Mouse (Mus musculus) stomach, embryonic 14.5 days (tissue): ENCODE measurements at regions not wholly inside any gene's neighbourhood (a gene's known extent, or its start where the extent isn't known, plus 50 kb on each side); places are given as distances from the start of the nearest gene placed in this dataset.

Experiments used
- ATAC-seq: fragments of 200-750 bp; cut with Nextera tagmentation; 2 replicates; pipeline ENCODE4 v1.8.0; 2017; ENCODE audit warnings: low read depth, moderate TSS enrichment; ENCODE audit not compliant: insufficient number of reproducible peaks, insufficient read depth, low FRiP score
- H3K27ac ChIP-seq: fragments of 300-500 bp; sonication (generic); 2 replicates; pipeline ENCODE4 v1.5.1; 2014; ENCODE audit warnings: mild to moderate bottlenecking, low read length, moderate library complexity, mixed read lengths
- H3K27me3 ChIP-seq: fragments of 300-500 bp; sonication (generic); 2 replicates; pipeline ENCODE4 v1.6.1; 2014; ENCODE audit warnings: low read length, control low read depth, mixed read lengths; ENCODE audit not compliant: control insufficient read depth, insufficient read depth
- H3K36me3 ChIP-seq: fragments of 300-500 bp; sonication (generic); 2 replicates; pipeline ENCODE4 v1.6.1; 2014; ENCODE audit warnings: mild to moderate bottlenecking, control low read depth, low read length, moderate library complexity, mixed read lengths; ENCODE audit not compliant: control insufficient read depth, insufficient read depth
- H3K4me1 ChIP-seq: fragments of 300-500 bp; sonication (generic); 2 replicates; pipeline ENCODE4 v1.6.1; 2014; ENCODE audit warnings: low read length, control low read depth, mixed read lengths; ENCODE audit not compliant: control insufficient read depth, insufficient read depth
- H3K4me2 ChIP-seq: fragments of 300-500 bp; sonication (generic); replicated peaks from 2 replicates; pipeline ENCODE4 v1.6.1; 2014; ENCODE audit warnings: low read depth, low read length, control low read depth
- H3K4me3 ChIP-seq: fragments of 300-500 bp; sonication (generic); 2 replicates; pipeline ENCODE4 v1.5.1; 2014; ENCODE audit warnings: low read depth, low read length, control low read depth
- H3K9ac ChIP-seq: fragments of 300-500 bp; sonication (generic); replicated peaks from 2 replicates; pipeline ENCODE4 v1.6.1; 2014; ENCODE audit warnings: low read depth, mild to moderate bottlenecking, control low read depth, low read length, moderate library complexity, mixed read lengths
- H3K9me3 ChIP-seq: fragments of 300-500 bp; sonication (generic); 2 replicates; pipeline ENCODE4 v1.6.1; 2016; ENCODE audit warnings: low read depth, low read length, control low read depth; ENCODE audit not compliant: control insufficient read depth
- WGBS: fragments of 180-500 bp; shearing (Covaris S2); extraction: QIAGEN DNeasy Blood & Tissue Kit; methylation state at CpG from one replicate; pipeline ENCODE4 v1.1.7; 2014; 5-methylcytosine and 5-hydroxymethylcytosine counted together

GRCm38 (mm10) chr12:39123391-39124095 lies 344.4 kb downstream of the Etv1 start:
- ATAC-seq = no peak
- Histone ChIP-seq H3K4me2 (no peak overlapping the region), H3K9me3 (no peaks in the 10 kb centered on the region; the same call in 1 of the 2 replicates), H3K4me1 (no peaks in the 10 kb centered on the region), H3K27me3 (no peaks in the 10 kb centered on the region), H3K36me3 (no peaks in the 10 kb centered on the region), H3K27ac (no peak overlapping the region), H3K4me3 (no peak overlapping the region), H3K9ac (no peak overlapping the region)
- WGBS = 59% methylated on average over 3 of the region's 3 CpGs

- no peaks in the 10 kb centered on the region for H3K9me3 ChIP-seq
- H3K36me3 ChIP-seq = no peaks in the 10 kb centered on the region
- H3K27ac ChIP-seq = no peak overlapping the region
- no peaks in the 10 kb centered on the region for H3K27me3 ChIP-seq
- no peak overlapping the region for H3K4me2 ChIP-seq
- no peak overlapping the region for H3K4me3 ChIP-seq
- H3K9ac ChIP-seq = no peak overlapping the region
- no peak for ATAC-seq
- WGBS = 64% methylated on average over 6 of the region's 6 CpGs
- H3K4me1 ChIP-seq = no peaks in the 10 kb centered on the region
Observed at GRCm38 (mm10) chr12:39154689-39155088, 375.5 kb downstream of the Etv1 start.

- no peak overlapping the region for H3K4me2 ChIP-seq
- H3K4me1 ChIP-seq = no peaks in the 10 kb centered on the region
- no peak overlapping the region for H3K27ac ChIP-seq
- no peak overlapping the region for H3K4me3 ChIP-seq
- no peaks in the 10 kb centered on the region for H3K27me3 ChIP-seq
- ATAC-seq = no peak
- 59% methylated on average over 4 of the region's 4 CpGs for WGBS
- no peaks in the 10 kb centered on the region for H3K36me3 ChIP-seq
- H3K9me3 ChIP-seq = no peaks in the 10 kb centered on the region
- H3K9ac ChIP-seq = no peak overlapping the region
Observed at GRCm38 (mm10) chr12:39176958-39177357, 397.8 kb downstream of the Etv1 start.

GRCm38 (mm10) chr12:39224073-39224472 lies 444.9 kb downstream of the Etv1 start:
- ATAC-seq = no peak
- Histone ChIP-seq H3K27me3 (no peaks in the 10 kb centered on the region), H3K4me1 (no peaks in the 10 kb centered on the region), H3K9ac (no peak overlapping the region), H3K9me3 (no peaks in the 10 kb centered on the region), H3K4me3 (no peak overlapping the region), H3K4me2 (no peak overlapping the region), H3K36me3 (no peaks in the 10 kb centered on the region), H3K27ac (no peak overlapping the region)
- 44% methylated on average over 4 of the region's 4 CpGs for WGBS

GRCm38 (mm10) chr12:39256605-39257004 lies 477.4 kb downstream of the Etv1 start:
- ATAC-seq = no peak
- Histone ChIP-seq H3K9me3 (no peaks in the 10 kb centered on the region), H3K4me3 (no peak overlapping the region), H3K4me2 (no peak overlapping the region), H3K36me3 (no peaks in the 10 kb centered on the region), H3K9ac (no peak overlapping the region), H3K27ac (no peak overlapping the region), H3K4me1 (no peaks in the 10 kb centered on the region), H3K27me3 (no peaks in the 10 kb centered on the region)
- 63% methylated on average over 6 of the region's 6 CpGs for WGBS

- WGBS = 32% methylated on average over 1 of the region's 1 CpGs
- no peaks in the 10 kb centered on the region for H3K9me3 ChIP-seq
- H3K4me1 ChIP-seq = no peaks in the 10 kb centered on the region
- H3K4me2 ChIP-seq = no peak overlapping the region
- no peaks in the 10 kb centered on the region for H3K36me3 ChIP-seq
- no peaks in the 10 kb centered on the region for H3K27me3 ChIP-seq
- no peak overlapping the region for H3K4me3 ChIP-seq
- ATAC-seq = no peak
- no peak overlapping the region for H3K27ac ChIP-seq
- H3K9ac ChIP-seq = no peak overlapping the region
Observed at GRCm38 (mm10) chr12:39257571-39257970, 478.4 kb downstream of the Etv1 start.

GRCm38 (mm10) chr12:39289676-39290075 lies 510.5 kb downstream of the Etv1 start:
- Histone ChIP-seq H3K4me2 (no peak overlapping the region), H3K36me3 (no peaks in the 10 kb centered on the region), H3K9me3 (no peaks in the 10 kb centered on the region), H3K4me1 (no peaks in the 10 kb centered on the region), H3K4me3 (no peak overlapping the region), H3K27ac (no peak overlapping the region), H3K9ac (no peak overlapping the region), H3K27me3 (no peaks in the 10 kb centered on the region)
- WGBS = 83% methylated on average over 2 of the region's 2 CpGs
- no peak for ATAC-seq

GRCm38 (mm10) chr12:39301351-39302212 lies 522.4 kb downstream of the Etv1 start:
- Histone ChIP-seq H3K27me3 (no peaks in the 10 kb centered on the region), H3K4me2 (no peak overlapping the region), H3K9me3 (no peaks in the 10 kb centered on the region), H3K4me3 (no peak overlapping the region), H3K36me3 (no peaks in the 10 kb centered on the region), H3K9ac (no peak overlapping the region), H3K27ac (no peak overlapping the region), H3K4me1 (0 out of 2 replicates have a peak, but pooled peaks cover 3% of the 10 kb centered on the region)
- no peak for ATAC-seq
- WGBS = 57% methylated on average over 13 of the region's 13 CpGs
